Mouse (Mus musculus) telencephalon, adult 2 months (tissue): Measurements from ENCODE around the gene Slc28a1.

Experiments
- DNase-seq: peaks from one replicate; pipeline ENCODE4 v3.0.0-alpha.2; 2011; ENCODE audit warnings: low read depth, low spot score

The Slc28a1 gene

GRCm38 (mm10) chr7:81212697-81213346 lies 98.2 kb downstream of the Slc28a1 start:
- DNase-seq: peak; percentile 48

- no peak for DNase-seq
Observed at GRCm38 (mm10) chr7:81213347-81214152, 99.0 kb downstream of the Slc28a1 start, which contains the start of gene Pde8a. Gene Pde8a, plus strand, starts transcription at chr7:81213596.

- no peak for DNase-seq
Observed at GRCm38 (mm10) chr7:81214153-81214907, 99.7 kb downstream of the Slc28a1 start.

GRCm38 (mm10) chr7:81215950-81216349 lies 101.4 kb downstream of the Slc28a1 start:
- no peak for DNase-seq

GRCm38 (mm10) chr7:81219321-81219720 lies 104.7 kb downstream of the Slc28a1 start:
- DNase-seq: no peak
